Mouse (Mus musculus) intestine, postnatal 0 days (tissue): ENCODE data around the gene Gm38100. TPM values are rescaled to one million over a fixed set of nuclear protein-coding genes. Genes with fewer than 3 reads are reported as not detected.

Experiments
- ATAC-seq: fragments of 200-750 bp; cut with Nextera tagmentation; 2 replicates; pipeline ENCODE4 v1.8.0; 2017; ENCODE audit warnings: mild to moderate bottlenecking, moderate TSS enrichment, moderate library complexity
- H3K27ac ChIP-seq: fragments of 300-500 bp; sonication (generic); 2 replicates; pipeline ENCODE4 v1.5.1; 2014; ENCODE audit warnings: mild to moderate bottlenecking, low read depth, low read length, moderate library complexity
- H3K27me3 ChIP-seq: fragments of 300-500 bp; sonication (generic); replicated peaks from 2 replicates; pipeline ENCODE4 v1.6.1; 2014; ENCODE audit warnings: low read length, mixed read lengths; ENCODE audit not compliant: control insufficient read depth, insufficient read depth
- H3K36me3 ChIP-seq: fragments of 300-500 bp; sonication (generic); 2 replicates; pipeline ENCODE4 v1.6.1; 2014; ENCODE audit warnings: mild to moderate bottlenecking, moderate library complexity; ENCODE audit not compliant: control insufficient read depth, insufficient read depth
- H3K4me1 ChIP-seq: fragments of 300-500 bp; sonication (generic); replicated peaks from 2 replicates; pipeline ENCODE4 v1.6.1; 2014; ENCODE audit warnings: antibody characterized with exemption, low read length, mixed read lengths; ENCODE audit not compliant: control insufficient read depth, insufficient read depth
- H3K4me2 ChIP-seq: fragments of 300-500 bp; sonication (generic); replicated peaks from 2 replicates; pipeline ENCODE4 v1.6.1; 2014; ENCODE audit warnings: low read depth, mild to moderate bottlenecking, moderate library complexity
- H3K4me3 ChIP-seq: fragments of 300-500 bp; sonication (generic); 2 replicates; pipeline ENCODE4 v1.5.1; 2014; ENCODE audit warnings: low read depth, low read length
- H3K9ac ChIP-seq: fragments of 300-500 bp; sonication (generic); 2 replicates; pipeline ENCODE4 v1.6.1; 2014; ENCODE audit warnings: mild to moderate bottlenecking, low read depth, low read length
- H3K9me3 ChIP-seq: fragments of 300-500 bp; sonication (generic); 2 replicates; pipeline ENCODE4 v1.6.1; 2016; ENCODE audit warnings: mixed run types; ENCODE audit not compliant: control insufficient read depth
- CTCF ChIP-seq: sonication (generic); IDR thresholded peaks from 2 replicates; pipeline ENCODE4 v1.5.1; 2016; ENCODE audit warnings: low read depth, mild to moderate bottlenecking, control low read depth, antibody characterized with exemption, moderate library complexity
- WGBS: fragments of 180-500 bp; shearing (Covaris S2); extraction: QIAGEN DNeasy Blood & Tissue Kit; methylation state at CpG from one replicate; pipeline ENCODE4 v1.1.7; 2014; 5-methylcytosine and 5-hydroxymethylcytosine counted together
- polyA plus RNA-seq: library from polyadenylated mRNA; unstranded; fragments of >200 nt; fragmentation: Nextera tagmentation; extraction: Ambion mirVana; gene quantifications from 2 replicates; pipeline ENCODE4 v1.2.1, GENCODE M21; 2015

Gene Gm38100
- polyA plus RNA-seq = not detected in 2 replicates

DNA sequence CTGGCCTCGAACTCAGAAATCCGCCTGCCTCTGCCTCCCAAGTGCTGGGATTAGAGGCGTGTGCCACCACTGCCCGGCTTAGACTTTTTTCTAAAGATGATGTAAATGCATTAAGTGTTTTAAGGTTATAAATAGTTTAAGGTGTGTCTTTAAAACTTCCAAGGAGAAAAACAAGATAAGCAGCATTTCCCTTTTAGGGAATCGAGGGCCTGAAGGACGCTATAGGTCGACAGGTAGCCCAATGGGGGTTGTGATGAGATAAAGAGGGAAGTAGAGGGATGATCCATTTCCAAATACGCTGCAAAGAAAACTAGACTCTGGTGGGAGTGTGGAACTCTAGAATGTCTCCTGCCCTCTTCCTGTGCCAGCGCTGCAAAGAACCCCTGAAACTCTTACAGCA lies at the start of gene Gm38100:
Gm38100 (plus strand) TSS at position 301 of the 400 bp plus-strand sequence.
- 80% methylated on average over 9 of the region's 9 CpGs for WGBS
- Histone ChIP-seq H3K9ac (no peak within 1 kb of the TSS), H3K27ac (no peak within 1 kb of the TSS), H3K36me3 (no peaks in the 10 kb centered on the region), H3K9me3 (no peaks in the 10 kb centered on the region), H3K4me3 (no peak within 1 kb of the TSS), H3K4me2 (no peak within 1 kb of the TSS), H3K4me1 (no peaks in the 10 kb centered on the region), H3K27me3 (no peaks in the 10 kb centered on the region)
- TF ChIP-seq CTCF = no peak
- ATAC-seq = no peak

DNA sequence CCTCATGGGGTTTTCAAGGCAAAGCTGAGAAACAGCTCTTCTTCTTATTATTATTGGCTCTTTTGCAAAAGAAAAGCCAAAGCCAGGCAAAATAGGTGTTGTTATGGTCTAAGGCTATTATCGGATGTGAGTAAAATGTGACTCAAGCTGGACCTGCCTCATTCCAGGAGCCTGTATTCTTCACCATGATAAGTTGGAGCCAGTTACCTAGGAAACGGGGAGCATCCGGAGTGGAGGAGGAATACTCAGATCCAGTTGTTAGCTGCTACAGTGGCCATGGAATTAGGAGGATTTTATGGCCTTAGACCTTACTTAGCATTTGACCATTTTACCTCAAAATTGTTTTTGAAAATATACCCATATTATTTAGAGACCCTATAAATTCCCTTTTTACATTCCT lies 49.4 kb upstream of the Gm38100 start:
- Histone ChIP-seq H3K36me3 (no peaks in the 10 kb centered on the region), H3K27me3 (no peaks in the 10 kb centered on the region), H3K4me3 (no peak overlapping the region), H3K4me2 (no peak overlapping the region), H3K9ac (no peak overlapping the region), H3K4me1 (no peaks in the 10 kb centered on the region), H3K27ac (no peak overlapping the region), H3K9me3 (no peaks in the 10 kb centered on the region)
- 83% methylated on average over 3 of the region's 3 CpGs for WGBS
- no peak for ATAC-seq
- no peak for TF ChIP-seq CTCF

DNA sequence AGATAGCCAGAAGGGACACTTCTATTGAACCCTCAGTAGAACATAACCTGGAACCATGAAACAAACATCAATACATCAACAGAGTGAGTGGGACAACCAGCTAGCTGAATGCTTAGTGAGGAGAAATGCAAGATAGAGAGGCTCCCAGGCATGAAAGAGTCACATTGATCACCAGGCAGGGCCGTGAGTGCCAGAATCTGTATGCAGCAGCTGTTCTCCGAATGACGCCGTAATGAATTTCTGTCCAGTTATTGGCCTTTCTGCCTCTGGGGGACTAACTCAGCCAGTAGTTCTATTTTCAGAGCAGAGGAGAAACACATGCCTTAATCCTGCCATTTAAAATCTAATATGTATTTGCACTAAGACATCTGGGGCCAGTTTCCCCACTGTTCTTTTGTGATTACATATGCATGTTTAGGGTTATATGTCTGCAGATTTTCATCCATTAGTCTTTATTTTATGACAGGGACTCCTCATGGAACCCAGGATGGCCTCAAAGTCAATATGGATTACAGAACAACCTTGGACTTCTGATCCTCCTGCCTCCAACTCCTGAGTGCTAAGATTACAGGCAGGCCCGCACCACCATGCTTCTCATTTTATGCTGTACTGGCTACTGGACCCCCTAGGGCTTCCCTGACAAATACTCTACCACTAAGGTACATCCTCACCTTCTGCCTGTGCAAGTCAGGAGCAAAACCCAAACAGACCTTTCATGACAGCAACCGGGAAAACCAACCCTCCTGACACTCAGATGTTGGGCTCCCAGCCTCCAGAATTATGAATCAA lies 47.9 kb upstream of the Gm38100 start:
- WGBS = 78% methylated on average over 6 of the region's 6 CpGs
- Histone ChIP-seq H3K9me3 (no peaks in the 10 kb centered on the region), H3K4me2 (no peak overlapping the region), H3K4me3 (no peak overlapping the region), H3K36me3 (no peaks in the 10 kb centered on the region), H3K27me3 (no peaks in the 10 kb centered on the region), H3K27ac (no peak overlapping the region), H3K4me1 (no peaks in the 10 kb centered on the region), H3K9ac (no peak overlapping the region)
- no peak for ATAC-seq
- TF ChIP-seq CTCF = no peak

DNA sequence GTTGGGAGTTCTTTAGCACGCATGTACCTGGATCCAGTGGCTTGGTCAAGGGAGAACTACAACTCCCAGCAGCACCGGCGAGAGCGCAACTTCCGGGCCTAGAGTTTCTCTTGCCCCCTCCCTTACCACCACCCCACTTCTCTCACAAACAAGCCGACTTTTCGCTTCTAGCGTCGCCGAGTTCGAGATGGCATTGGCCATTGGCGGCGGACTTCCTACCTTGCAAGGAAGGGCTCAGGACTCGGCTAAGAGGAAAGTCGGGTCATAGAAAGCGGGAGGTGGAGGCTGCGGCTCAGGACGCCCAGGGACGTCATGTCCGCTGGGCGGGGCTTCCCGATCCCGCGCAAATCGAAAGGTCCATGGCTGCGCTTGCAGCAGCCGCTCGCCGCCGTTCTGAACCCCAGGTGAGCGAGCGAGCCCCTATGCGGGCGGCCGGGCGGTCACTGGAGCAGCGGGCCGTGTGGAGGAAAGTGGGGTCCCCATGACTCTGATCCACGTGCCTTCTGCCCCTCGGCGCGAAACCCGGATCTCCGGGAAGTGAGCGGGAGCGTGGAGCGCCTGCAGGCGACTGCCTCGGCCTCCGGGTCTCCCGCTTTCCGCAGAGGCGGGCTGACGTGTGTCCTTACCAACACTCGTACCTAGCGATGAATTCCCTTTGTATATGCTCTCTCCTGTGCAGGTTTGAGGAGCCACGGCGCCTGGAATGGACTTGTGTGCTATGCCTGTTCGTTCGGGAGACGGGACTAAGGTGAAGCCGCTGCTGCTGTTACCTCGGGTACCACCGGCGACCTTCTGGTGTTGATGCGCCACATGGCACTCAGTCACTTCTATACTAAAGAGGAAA lies 39.5 kb upstream of the Gm38100 start, which contains the start of gene Exo1:
Exo1 (plus strand) TSS at position 129 of the 844 bp plus-strand sequence.
- Histone ChIP-seq H3K36me3 (0 out of 2 replicates have a peak, but pooled peaks cover 7% of the 10 kb centered on the region), H3K9ac (peak within 1 kb of the TSS; percentile 52), H3K27ac (peak within 1 kb of the TSS; percentile 51; the same call in 1 of the 2 replicates), H3K9me3 (no peaks in the 10 kb centered on the region), H3K4me3 (peak within 1 kb of the TSS; percentile 79), H3K4me2 (peak within 1 kb of the TSS; percentile 96), H3K27me3 (no peaks in the 10 kb centered on the region), H3K4me1 (no peaks in the 10 kb centered on the region)
- no peak for TF ChIP-seq CTCF
- under 1% methylated on average over 66 of the region's 66 CpGs for WGBS
- ATAC-seq = peak; percentile 98

DNA sequence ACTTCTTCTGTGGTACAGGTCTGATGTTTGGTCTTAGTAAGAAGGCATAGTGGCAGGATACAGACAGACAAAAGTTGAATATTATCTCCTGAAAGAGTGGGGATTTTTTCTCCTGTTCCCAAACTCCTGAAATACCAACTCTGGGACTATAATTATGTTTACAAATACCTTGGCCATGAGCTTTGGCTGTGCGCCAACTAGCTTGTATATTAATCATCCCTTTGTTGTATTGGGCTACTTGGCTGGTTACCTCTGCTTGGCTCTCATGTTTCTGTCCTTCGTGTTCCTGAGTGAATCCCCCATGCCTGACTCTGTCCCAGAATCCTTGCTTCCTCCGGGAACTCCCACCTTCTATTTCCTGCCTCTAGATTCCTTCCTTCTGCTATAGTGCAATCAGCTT lies 36.7 kb upstream of the Gm38100 start:
- no peaks in the 10 kb centered on the region for H3K27me3 ChIP-seq
- no peak overlapping the region for H3K4me2 ChIP-seq
- no peaks in the 10 kb centered on the region for H3K9me3 ChIP-seq
- H3K27ac ChIP-seq = no peak overlapping the region
- no peaks in the 10 kb centered on the region for H3K4me1 ChIP-seq
- no peak overlapping the region for H3K9ac ChIP-seq
- no peak for TF ChIP-seq CTCF
- 62% methylated on average over 3 of the region's 3 CpGs for WGBS
- 0 out of 2 replicates have a peak, but pooled peaks cover 10% of the 10 kb centered on the region for H3K36me3 ChIP-seq
- no peak overlapping the region for H3K4me3 ChIP-seq
- no peak for ATAC-seq

DNA sequence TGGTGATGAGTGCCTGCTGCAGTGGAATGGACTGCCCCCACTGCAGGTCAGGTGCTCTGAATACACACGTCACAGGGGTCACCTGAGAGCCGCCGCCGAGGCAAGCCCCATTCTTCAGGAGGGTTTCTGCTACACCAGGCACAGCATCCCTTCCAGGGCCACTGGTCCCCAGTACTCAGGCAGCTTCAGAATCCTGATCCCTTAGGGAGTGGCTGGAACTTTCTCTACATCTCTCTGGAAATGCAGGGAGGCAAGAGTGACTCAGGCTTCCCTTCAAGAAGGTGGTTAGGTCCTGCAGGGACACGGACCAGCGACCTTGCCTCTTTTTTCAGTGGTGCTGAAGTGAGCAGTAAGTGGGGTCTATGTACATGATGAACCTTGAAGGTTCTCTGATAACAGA lies 26.9 kb upstream of the Gm38100 start:
- Histone ChIP-seq H3K27ac (no peak overlapping the region), H3K9ac (no peak overlapping the region), H3K27me3 (no peaks in the 10 kb centered on the region), H3K9me3 (no peaks in the 10 kb centered on the region), H3K4me1 (no peaks in the 10 kb centered on the region), H3K4me3 (no peak overlapping the region), H3K4me2 (no peak overlapping the region), H3K36me3 (peaks cover 22% of the 10 kb centered on the region; the same call in 1 of the 2 replicates)
- no peak for TF ChIP-seq CTCF
- ATAC-seq = no peak
- WGBS = 87% methylated on average over 6 of the region's 6 CpGs
